Mouse (Mus musculus): ENCODE results near the gene Fasl. TPM values are rescaled to one million over a fixed set of nuclear protein-coding genes. Genes with fewer than 3 reads are reported as not detected.
A peak's percentile ranks its signal among the peaks of the same experiment; 100 is the strongest.

Fasl gene
- polyA plus RNA-seq, 1 experiment = 0.43 TPM

GRCm38 (mm10) chr1:161744855-161745254 lies 43.4 kb downstream of the Fasl start:
- H3K27me3 ChIP-seq (ENCODE audit: control insufficient read depth, insufficient read depth, low read length) = no peaks in the 10 kb centered on the region
- peaks cover 6% of the 10 kb centered on the region for H3K4me1 ChIP-seq (ENCODE audit: control insufficient read depth, insufficient read depth, low read length)
- no peak overlapping the region for H3K4me3 ChIP-seq (ENCODE audit: control insufficient read depth, low read depth, low read length)
- TF ChIP-seq POLR2A (IDR thresholded peaks at IDR 0.05; ENCODE audit: control insufficient read depth, low read depth, low read length) (no peak), CTCF (IDR thresholded peaks at IDR 0.05; ENCODE audit: control insufficient read depth, insufficient read depth, insufficient replicate concordance, low read depth, low read length) (no peak)
- no peak overlapping the region for H3K27ac ChIP-seq (ENCODE audit: control insufficient read depth, insufficient read depth, low read depth, low read length)
- H3K36me3 ChIP-seq (ENCODE audit: control insufficient read depth, insufficient read depth, low read length) = no peaks in the 10 kb centered on the region

GRCm38 (mm10) chr1:161744209-161744608 lies 44.1 kb downstream of the Fasl start:
- Histone ChIP-seq H3K27ac (ENCODE audit: control insufficient read depth, insufficient read depth, low read depth, low read length) (no peak overlapping the region), H3K27me3 (ENCODE audit: control insufficient read depth, insufficient read depth, low read length) (no peaks in the 10 kb centered on the region), H3K4me3 (ENCODE audit: control insufficient read depth, low read depth, low read length) (no peak overlapping the region), H3K36me3 (ENCODE audit: control insufficient read depth, insufficient read depth, low read length) (no peaks in the 10 kb centered on the region), H3K4me1 (ENCODE audit: control insufficient read depth, insufficient read depth, low read length) (peaks cover 6% of the 10 kb centered on the region)
- no peak for TF ChIP-seq POLR2A (IDR thresholded peaks at IDR 0.05; ENCODE audit: control insufficient read depth, low read depth, low read length)
- no peak for TF ChIP-seq CTCF (IDR thresholded peaks at IDR 0.05; ENCODE audit: control insufficient read depth, insufficient read depth, insufficient replicate concordance, low read depth, low read length)

DNA sequence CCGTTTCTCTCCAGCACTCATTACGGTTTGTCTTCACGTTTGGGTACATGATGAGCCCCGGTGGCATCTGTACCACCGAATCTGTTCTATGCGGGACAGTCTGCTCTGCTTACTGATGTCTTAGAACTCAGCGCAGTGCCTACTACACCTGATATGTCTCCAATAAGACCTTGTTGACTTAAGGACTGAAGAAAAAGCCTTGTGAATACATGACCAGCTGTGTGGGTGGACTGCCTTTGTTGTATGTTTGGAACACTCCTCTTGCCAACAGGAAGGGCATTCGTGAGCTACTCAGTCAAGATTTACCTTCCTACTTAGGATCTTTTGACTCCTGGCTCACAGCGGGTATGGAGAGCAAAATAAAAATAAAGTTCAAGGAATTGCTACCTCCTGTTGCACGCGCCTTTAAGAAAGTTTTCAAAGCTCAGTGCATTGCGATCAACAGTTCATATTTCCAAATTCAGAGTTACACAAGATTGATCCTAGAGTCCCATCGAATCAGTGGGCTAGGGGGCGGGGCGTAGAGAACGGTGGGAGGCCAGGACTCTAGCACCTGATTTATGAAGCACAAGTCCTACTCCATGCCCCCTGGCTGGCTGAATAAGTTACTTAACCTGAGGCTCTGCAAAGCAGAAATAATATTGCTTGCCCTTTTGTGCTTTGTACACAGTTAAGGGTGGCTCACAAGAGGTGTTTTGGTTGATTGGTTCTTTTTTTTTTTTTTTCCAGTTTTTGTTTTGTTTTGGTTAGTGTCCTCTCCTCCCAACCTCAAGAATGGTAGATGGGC lies 45.6 kb downstream of the Fasl start:
- peaks cover 6% of the 10 kb centered on the region for H3K4me1 ChIP-seq (ENCODE audit: control insufficient read depth, insufficient read depth, low read length)
- H3K27me3 ChIP-seq (ENCODE audit: control insufficient read depth, insufficient read depth, low read length) = no peaks in the 10 kb centered on the region
- TF ChIP-seq POLR2A (IDR thresholded peaks at IDR 0.05; ENCODE audit: control insufficient read depth, low read depth, low read length) = no peak
- TF ChIP-seq CTCF (IDR thresholded peaks at IDR 0.05; ENCODE audit: control insufficient read depth, insufficient read depth, insufficient replicate concordance, low read depth, low read length) = no peak
- no peak overlapping the region for H3K27ac ChIP-seq (ENCODE audit: control insufficient read depth, insufficient read depth, low read depth, low read length)
- H3K4me3 ChIP-seq (ENCODE audit: control insufficient read depth, low read depth, low read length) = no peak overlapping the region
- no peaks in the 10 kb centered on the region for H3K36me3 ChIP-seq (ENCODE audit: control insufficient read depth, insufficient read depth, low read length)

- Histone ChIP-seq H3K4me1 (ENCODE audit: control insufficient read depth, insufficient read depth, low read length) (peaks cover 6% of the 10 kb centered on the region; the same call in 1 of the 2 replicates), H3K4me3 (ENCODE audit: control insufficient read depth, low read depth, low read length) (no peak overlapping the region), H3K27me3 (ENCODE audit: control insufficient read depth, insufficient read depth, low read length) (no peaks in the 10 kb centered on the region), H3K27ac (ENCODE audit: control insufficient read depth, insufficient read depth, low read depth, low read length) (no peak overlapping the region), H3K36me3 (ENCODE audit: control insufficient read depth, insufficient read depth, low read length) (no peaks in the 10 kb centered on the region)
- TF ChIP-seq POLR2A (IDR thresholded peaks at IDR 0.05; ENCODE audit: control insufficient read depth, low read depth, low read length) (no peak), CTCF (IDR thresholded peaks at IDR 0.05; ENCODE audit: control insufficient read depth, insufficient read depth, insufficient replicate concordance, low read depth, low read length) (no peak)
Observed at GRCm38 (mm10) chr1:161736848-161737247, 51.4 kb downstream of the Fasl start.

DNA sequence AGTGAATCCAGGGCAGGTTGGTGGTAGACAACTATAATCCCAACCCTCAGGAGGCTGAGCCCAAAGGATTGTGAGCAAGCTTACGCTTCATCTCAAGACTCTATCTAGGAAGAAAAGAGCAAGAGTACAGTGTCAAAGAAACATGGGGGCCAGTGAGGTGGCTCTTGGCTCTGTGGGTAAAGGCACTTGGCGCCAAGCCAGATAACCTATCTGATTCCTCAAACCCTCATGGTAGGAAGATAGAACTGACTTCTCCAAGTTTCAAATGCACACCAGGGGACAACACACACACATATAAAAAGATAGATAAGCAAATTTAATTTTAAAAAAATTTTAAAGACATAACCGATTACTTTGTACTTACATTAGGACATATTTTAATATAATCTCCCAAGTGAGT lies 52.0 kb downstream of the Fasl start:
- H3K27me3 ChIP-seq (ENCODE audit: control insufficient read depth, insufficient read depth, low read length) = no peaks in the 10 kb centered on the region
- peaks cover 6% of the 10 kb centered on the region; the same call in 1 of the 2 replicates for H3K4me1 ChIP-seq (ENCODE audit: control insufficient read depth, insufficient read depth, low read length)
- H3K27ac ChIP-seq (ENCODE audit: control insufficient read depth, insufficient read depth, low read depth, low read length) = no peak overlapping the region
- H3K4me3 ChIP-seq (ENCODE audit: control insufficient read depth, low read depth, low read length) = no peak overlapping the region
- no peaks in the 10 kb centered on the region for H3K36me3 ChIP-seq (ENCODE audit: control insufficient read depth, insufficient read depth, low read length)
- TF ChIP-seq CTCF (IDR thresholded peaks at IDR 0.05; ENCODE audit: control insufficient read depth, insufficient read depth, insufficient replicate concordance, low read depth, low read length) (no peak), POLR2A (IDR thresholded peaks at IDR 0.05; ENCODE audit: control insufficient read depth, low read depth, low read length) (no peak)

- no peak overlapping the region for H3K4me3 ChIP-seq (ENCODE audit: control insufficient read depth, low read depth, low read length)
- TF ChIP-seq POLR2A (IDR thresholded peaks at IDR 0.05; ENCODE audit: control insufficient read depth, low read depth, low read length) (no peak), CTCF (IDR thresholded peaks at IDR 0.05; ENCODE audit: control insufficient read depth, insufficient read depth, insufficient replicate concordance, low read depth, low read length) (no peak)
- peaks cover 6% of the 10 kb centered on the region; the same call in 1 of the 2 replicates for H3K4me1 ChIP-seq (ENCODE audit: control insufficient read depth, insufficient read depth, low read length)
- H3K36me3 ChIP-seq (ENCODE audit: control insufficient read depth, insufficient read depth, low read length) = no peaks in the 10 kb centered on the region
- H3K27ac ChIP-seq (ENCODE audit: control insufficient read depth, insufficient read depth, low read depth, low read length) = no peak overlapping the region
- H3K27me3 ChIP-seq (ENCODE audit: control insufficient read depth, insufficient read depth, low read length) = no peaks in the 10 kb centered on the region
Observed at GRCm38 (mm10) chr1:161735465-161736046, 52.7 kb downstream of the Fasl start.

- TF ChIP-seq POLR2A (IDR thresholded peaks at IDR 0.05; ENCODE audit: control insufficient read depth, low read depth, low read length) (no peak), CTCF (IDR thresholded peaks at IDR 0.05; ENCODE audit: control insufficient read depth, insufficient read depth, insufficient replicate concordance, low read depth, low read length) (no peak)
- no peaks in the 10 kb centered on the region for H3K36me3 ChIP-seq (ENCODE audit: control insufficient read depth, insufficient read depth, low read length)
- no peak overlapping the region for H3K27ac ChIP-seq (ENCODE audit: control insufficient read depth, insufficient read depth, low read depth, low read length)
- no peaks in the 10 kb centered on the region for H3K27me3 ChIP-seq (ENCODE audit: control insufficient read depth, insufficient read depth, low read length)
- H3K4me3 ChIP-seq (ENCODE audit: control insufficient read depth, low read depth, low read length) = peak overlapping the region; percentile 9; the same call in 1 of the 2 replicates
- H3K4me1 ChIP-seq (ENCODE audit: control insufficient read depth, insufficient read depth, low read length) = peaks cover 6% of the 10 kb centered on the region; the same call in 1 of the 2 replicates
Observed at GRCm38 (mm10) chr1:161734741-161735211, 53.5 kb downstream of the Fasl start.

All from testis, adult 2 months (tissue).